Mouse (Mus musculus) forebrain, embryonic 10.5 days (tissue): ENCODE data around the gene Abcc1. TPM values are rescaled to one million over a fixed set of nuclear protein-coding genes. Genes with fewer than 3 reads are reported as not detected.

Experiments used
- DNase-seq: peaks from one replicate; pipeline ENCODE4 v3.0.0-alpha.2; 2017; ENCODE audit warnings: low spot score; ENCODE audit errors: extremely low spot score
- H3K27ac ChIP-seq: fragments of 300-500 bp; sonication (generic); 2 replicates; pipeline ENCODE4 v1.5.1; 2016; ENCODE audit warnings: mild to moderate bottlenecking
- H3K27me3 ChIP-seq: fragments of 300-500 bp; sonication (generic); 2 replicates; pipeline ENCODE4 v1.6.1; 2016; ENCODE audit warnings: mild to moderate bottlenecking; ENCODE audit not compliant: poor library complexity, severe bottlenecking
- H3K36me3 ChIP-seq: fragments of 300-500 bp; sonication (generic); replicated peaks from 2 replicates; pipeline ENCODE4 v1.6.1; 2016; ENCODE audit warnings: mild to moderate bottlenecking, moderate library complexity
- H3K4me1 ChIP-seq: fragments of 300-500 bp; sonication (generic); 2 replicates; pipeline ENCODE4 v1.6.1; 2016
- H3K4me3 ChIP-seq: fragments of 300-500 bp; sonication (generic); 2 replicates; pipeline ENCODE4 v1.5.1; 2016; ENCODE audit warnings: mild to moderate bottlenecking, moderate library complexity
- H3K9me3 ChIP-seq: fragments of 300-500 bp; sonication (generic); 2 replicates; pipeline ENCODE4 v1.6.1; 2016; ENCODE audit warnings: mild to moderate bottlenecking, moderate library complexity
- WGBS: fragments of 180-500 bp; shearing (Covaris S2); methylation state at CpG from one replicate; pipeline ENCODE4 v1.1.7; 2016; 5-methylcytosine and 5-hydroxymethylcytosine counted together
- polyA plus RNA-seq: library from polyadenylated mRNA; unstranded; fragments of >200 nt; fragmentation: Nextera tagmentation; extraction: Ambion mirVana; gene quantifications from 2 replicates; pipeline ENCODE4 v1.2.1, GENCODE M21; 2016

Gene Abcc1
- polyA plus RNA-seq, 1 experiment from 2014 or later: 9.8 TPM

- Histone ChIP-seq H3K27ac (no peak overlapping the region), H3K36me3 (no peaks in the 10 kb centered on the region), H3K4me1 (no peaks in the 10 kb centered on the region), H3K27me3 (no peaks in the 10 kb centered on the region), H3K4me3 (no peak overlapping the region), H3K9me3 (no peaks in the 10 kb centered on the region)
- 87% methylated on average over 2 of the region's 2 CpGs for WGBS
- DNase-seq: no peak
Measured at GRCm38 (mm10) chr16:14493491-14494114, 132.2 kb downstream of the Abcc1 start.

- WGBS: 89% methylated on average over 8 of the region's 8 CpGs
- H3K27me3 ChIP-seq: no peaks in the 10 kb centered on the region
- no peaks in the 10 kb centered on the region for H3K4me1 ChIP-seq
- no peak overlapping the region for H3K4me3 ChIP-seq
- no peaks in the 10 kb centered on the region for H3K9me3 ChIP-seq
- no peak overlapping the region for H3K27ac ChIP-seq
- no peak for DNase-seq
- no peaks in the 10 kb centered on the region for H3K36me3 ChIP-seq
Measured at GRCm38 (mm10) chr16:14501649-14502360, 140.4 kb downstream of the Abcc1 start.

- H3K4me1 ChIP-seq: no peaks in the 10 kb centered on the region
- H3K4me3 ChIP-seq: no peak overlapping the region
- no peaks in the 10 kb centered on the region for H3K9me3 ChIP-seq
- no peak overlapping the region for H3K27ac ChIP-seq
- no peaks in the 10 kb centered on the region for H3K36me3 ChIP-seq
- DNase-seq: no peak
- WGBS: 68% methylated on average over 2 of the region's 2 CpGs
- H3K27me3 ChIP-seq: no peaks in the 10 kb centered on the region
Measured at GRCm38 (mm10) chr16:14506461-14506860, 145.1 kb downstream of the Abcc1 start.

Other genes with a start within 250 kb of the Abcc1 start
- gene Nde1, start 198.3 kb upstream of the Abcc1 start, polyA plus RNA-seq: 214 and 215 TPM in 2 replicates
- 14.6 TPM in 2 replicates for gene Marf1, start 198.2 kb upstream of the Abcc1 start, polyA plus RNA-seq
- gene Myh11, start 70.2 kb upstream of the Abcc1 start, polyA plus RNA-seq: 0.06 TPM in 1 of 2 replicates, not detected in the other
- gene Fopnl, start 44.2 kb upstream of the Abcc1 start, polyA plus RNA-seq: 141 and 149 TPM in 2 replicates
- not detected in 2 replicates for gene A630010A05Rik, start 200.8 kb downstream of the Abcc1 start, polyA plus RNA-seq